Mouse (Mus musculus): ENCODE measurements at regions not wholly inside any gene's neighbourhood (a gene's known extent, or its start where the extent isn't known, plus 50 kb on each side); places are given as distances from the start of the nearest gene placed in this dataset.

DNA sequence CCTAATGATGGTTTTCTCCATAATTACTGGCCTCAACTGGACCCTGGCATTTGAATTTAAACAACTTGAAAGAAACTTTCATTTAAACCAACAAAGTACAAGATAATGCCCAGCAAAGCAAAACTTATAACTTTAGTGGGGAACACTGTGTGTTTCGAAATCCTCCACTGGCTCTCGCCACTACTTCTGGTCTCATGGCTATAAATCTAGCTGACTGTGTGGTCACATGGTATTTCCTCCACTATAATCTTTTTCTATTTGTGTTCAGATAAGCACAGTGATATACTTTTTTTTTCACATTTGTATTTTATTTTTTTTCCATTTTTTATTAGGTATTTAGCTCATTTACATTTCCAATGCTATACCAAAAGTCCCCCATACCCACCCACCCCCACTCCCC is 62.6 kb upstream of the Gm21897 start:
- ATAC-seq (ENCODE audit: insufficient read depth, low FRiP score) = no peak
- H3K36me3 ChIP-seq (ENCODE audit: control insufficient read depth, insufficient read depth, low read length) = no peaks in the 10 kb centered on the region
- H3K4me1 ChIP-seq (ENCODE audit: control insufficient read depth, insufficient read depth, low read length) = peaks cover 17% of the 10 kb centered on the region; the same call in 1 of the 2 replicates
- H3K27ac ChIP-seq (ENCODE audit: low read length) = no peak overlapping the region
- WGBS = 78% methylated on average over 2 of the region's 2 CpGs
- H3K9ac ChIP-seq (ENCODE audit: low read length) = no peak overlapping the region
- no peak overlapping the region for H3K4me3 ChIP-seq (replicated peaks; ENCODE audit: low read length)
- H3K4me2 ChIP-seq (ENCODE audit: low read depth, low read length) = no peak overlapping the region
- H3K9me3 ChIP-seq (replicated peaks; ENCODE audit: control insufficient read depth, low read length) = no peaks in the 10 kb centered on the region
- no peaks in the 10 kb centered on the region for H3K27me3 ChIP-seq (ENCODE audit: control insufficient read depth, insufficient read depth, low read length)

DNA sequence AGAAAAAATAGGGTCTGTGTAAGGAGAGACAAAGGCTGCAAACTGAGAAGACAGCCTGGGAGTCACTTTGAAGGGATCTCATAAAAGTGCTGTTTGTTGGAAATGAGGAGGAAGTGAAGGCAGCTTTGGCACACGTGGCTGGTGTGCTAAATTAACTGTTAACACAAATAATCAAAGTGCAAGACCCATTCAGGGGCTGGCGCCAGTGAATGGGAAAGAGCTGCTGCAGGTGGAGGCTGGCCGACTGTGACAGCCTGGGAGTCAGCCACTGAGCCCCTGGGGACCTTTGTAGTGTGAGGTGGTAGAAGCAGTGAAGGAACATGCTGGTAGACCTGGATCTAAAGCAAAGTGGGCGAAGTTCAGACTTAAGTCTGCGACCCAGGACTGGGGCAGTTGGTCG is 57.8 kb upstream of the Gm21897 start:
- H3K4me2 ChIP-seq (ENCODE audit: low read depth, low read length) = no peak overlapping the region
- H3K36me3 ChIP-seq (ENCODE audit: control insufficient read depth, insufficient read depth, low read length) = no peaks in the 10 kb centered on the region
- H3K9me3 ChIP-seq (replicated peaks; ENCODE audit: control insufficient read depth, low read length) = no peaks in the 10 kb centered on the region
- H3K9ac ChIP-seq (ENCODE audit: low read length) = no peak overlapping the region
- H3K27ac ChIP-seq (ENCODE audit: low read length) = peak overlapping the region; percentile 48; the same call in 1 of the 2 replicates
- no peaks in the 10 kb centered on the region for H3K27me3 ChIP-seq (ENCODE audit: control insufficient read depth, insufficient read depth, low read length)
- WGBS = 66% methylated on average over 6 of the region's 6 CpGs
- no peak overlapping the region for H3K4me3 ChIP-seq (replicated peaks; ENCODE audit: low read length)
- ATAC-seq (ENCODE audit: insufficient read depth, low FRiP score) = no peak
- peaks cover 2% of the 10 kb centered on the region; the same call in 1 of the 2 replicates for H3K4me1 ChIP-seq (ENCODE audit: control insufficient read depth, insufficient read depth, low read length)

DNA sequence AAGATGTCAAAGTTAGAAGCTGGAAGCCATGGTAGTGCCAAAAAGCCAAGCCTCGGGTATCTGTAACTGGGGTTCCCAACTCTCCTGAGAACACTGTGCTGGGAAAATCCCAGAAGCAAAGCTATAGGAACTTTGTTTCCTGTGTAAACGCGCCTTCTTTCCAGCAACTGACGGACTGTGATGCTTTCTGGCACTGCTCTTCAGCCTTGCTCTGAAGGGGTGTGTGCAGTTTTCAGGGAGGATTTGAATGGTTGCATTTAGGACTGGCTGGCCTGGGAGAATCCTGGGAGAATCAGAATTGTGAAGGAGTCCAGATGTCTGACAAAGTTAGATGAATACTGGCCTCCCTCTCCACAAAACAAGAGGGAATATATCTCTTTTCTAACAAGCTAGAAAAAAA is 57.2 kb upstream of the Gm21897 start:
- Histone ChIP-seq H3K9ac (ENCODE audit: low read length) (no peak overlapping the region), H3K4me2 (ENCODE audit: low read depth, low read length) (no peak overlapping the region), H3K36me3 (ENCODE audit: control insufficient read depth, insufficient read depth, low read length) (no peaks in the 10 kb centered on the region), H3K27ac (ENCODE audit: low read length) (peak overlapping the region; percentile 48), H3K4me1 (ENCODE audit: control insufficient read depth, insufficient read depth, low read length) (peaks cover 2% of the 10 kb centered on the region; the same call in 1 of the 2 replicates), H3K9me3 (replicated peaks; ENCODE audit: control insufficient read depth, low read length) (no peaks in the 10 kb centered on the region), H3K4me3 (replicated peaks; ENCODE audit: low read length) (no peak overlapping the region), H3K27me3 (ENCODE audit: control insufficient read depth, insufficient read depth, low read length) (no peaks in the 10 kb centered on the region)
- no peak for ATAC-seq (ENCODE audit: insufficient read depth, low FRiP score)
- WGBS = 47% methylated on average over 4 of the region's 4 CpGs
